Mouse (Mus musculus): ENCODE results near the gene Cldn11. TPM values are rescaled to one million over a fixed set of nuclear protein-coding genes. Genes with fewer than 3 reads are reported as not detected.

Cldn11 gene
- polyA plus RNA-seq, 1 experiment from 2014 or later = 28.3 TPM

- 20% methylated on average over 6 of the region's 6 CpGs for WGBS
- ATAC-seq (replicated peaks; ENCODE audit: insufficient number of reproducible peaks, low FRiP score, low TSS enrichment, low read depth) (no peak), DNase-seq (ENCODE audit: low spot score) (peak; percentile 54)
- Histone ChIP-seq H3K9me3 (replicated peaks; ENCODE audit: control insufficient read depth, low read length) (no peaks in the 10 kb centered on the region), H3K9ac (replicated peaks; ENCODE audit: low read length) (no peak overlapping the region), H3K4me3 (ENCODE audit: low read depth, low read length) (no peak overlapping the region), H3K4me2 (ENCODE audit: low read depth, low read length) (no peak overlapping the region), H3K36me3 (replicated peaks; ENCODE audit: control insufficient read depth, insufficient read depth, low read depth, low read length) (no peaks in the 10 kb centered on the region), H3K27ac (replicated peaks; ENCODE audit: low read depth, low read length) (no peak overlapping the region), H3K27me3 (ENCODE audit: control insufficient read depth, insufficient read depth, low read length) (no peaks in the 10 kb centered on the region), H3K4me1 (ENCODE audit: control insufficient read depth, insufficient read depth, low read length) (no peaks in the 10 kb centered on the region)
Measured at GRCm38 (mm10) chr3:31161336-31161735, 11.6 kb downstream of the Cldn11 start.

- Histone ChIP-seq H3K36me3 (replicated peaks; ENCODE audit: control insufficient read depth, insufficient read depth, low read depth, low read length) (no peaks in the 10 kb centered on the region), H3K9me3 (replicated peaks; ENCODE audit: control insufficient read depth, low read length) (no peaks in the 10 kb centered on the region), H3K4me1 (ENCODE audit: control insufficient read depth, insufficient read depth, low read length) (no peaks in the 10 kb centered on the region), H3K4me3 (ENCODE audit: low read depth, low read length) (no peak overlapping the region), H3K9ac (replicated peaks; ENCODE audit: low read length) (no peak overlapping the region), H3K4me2 (ENCODE audit: low read depth, low read length) (no peak overlapping the region), H3K27me3 (ENCODE audit: control insufficient read depth, insufficient read depth, low read length) (no peaks in the 10 kb centered on the region), H3K27ac (replicated peaks; ENCODE audit: low read depth, low read length) (no peak overlapping the region)
- DNase-seq (ENCODE audit: low spot score) (no peak), ATAC-seq (replicated peaks; ENCODE audit: insufficient number of reproducible peaks, low FRiP score, low TSS enrichment, low read depth) (no peak)
- WGBS = 93% methylated on average over 14 of the region's 14 CpGs
Measured at GRCm38 (mm10) chr3:31162860-31163259, 13.1 kb downstream of the Cldn11 start.

GRCm38 (mm10) chr3:31165803-31166202 lies 16.1 kb downstream of the Cldn11 start:
- ATAC-seq (replicated peaks; ENCODE audit: insufficient number of reproducible peaks, low FRiP score, low TSS enrichment, low read depth) (no peak), DNase-seq (ENCODE audit: low spot score) (no peak)
- no peaks in the 10 kb centered on the region for H3K9me3 ChIP-seq (replicated peaks; ENCODE audit: control insufficient read depth, low read length)
- H3K9ac ChIP-seq (replicated peaks; ENCODE audit: low read length) = no peak overlapping the region
- H3K4me1 ChIP-seq (ENCODE audit: control insufficient read depth, insufficient read depth, low read length) = no peaks in the 10 kb centered on the region
- H3K4me3 ChIP-seq (ENCODE audit: low read depth, low read length) = no peak overlapping the region
- WGBS = 62% methylated on average over 3 of the region's 3 CpGs
- H3K36me3 ChIP-seq (replicated peaks; ENCODE audit: control insufficient read depth, insufficient read depth, low read depth, low read length) = no peaks in the 10 kb centered on the region
- H3K4me2 ChIP-seq (ENCODE audit: low read depth, low read length) = no peak overlapping the region
- no peak overlapping the region for H3K27ac ChIP-seq (replicated peaks; ENCODE audit: low read depth, low read length)
- no peaks in the 10 kb centered on the region for H3K27me3 ChIP-seq (ENCODE audit: control insufficient read depth, insufficient read depth, low read length)

- ATAC-seq (replicated peaks; ENCODE audit: insufficient number of reproducible peaks, low FRiP score, low TSS enrichment, low read depth) (peak; percentile 77), DNase-seq (ENCODE audit: low spot score) (no peak)
- no peak overlapping the region for H3K4me3 ChIP-seq (ENCODE audit: low read depth, low read length)
- no peak overlapping the region for H3K4me2 ChIP-seq (ENCODE audit: low read depth, low read length)
- no peaks in the 10 kb centered on the region for H3K9me3 ChIP-seq (replicated peaks; ENCODE audit: control insufficient read depth, low read length)
- no peaks in the 10 kb centered on the region for H3K36me3 ChIP-seq (replicated peaks; ENCODE audit: control insufficient read depth, insufficient read depth, low read depth, low read length)
- WGBS = 48% methylated on average over 12 of the region's 12 CpGs
- no peak overlapping the region for H3K9ac ChIP-seq (replicated peaks; ENCODE audit: low read length)
- H3K27me3 ChIP-seq (ENCODE audit: control insufficient read depth, insufficient read depth, low read length) = no peaks in the 10 kb centered on the region
- no peaks in the 10 kb centered on the region for H3K4me1 ChIP-seq (ENCODE audit: control insufficient read depth, insufficient read depth, low read length)
- H3K27ac ChIP-seq (replicated peaks; ENCODE audit: low read depth, low read length) = no peak overlapping the region
Measured at GRCm38 (mm10) chr3:31166365-31166871, 16.7 kb downstream of the Cldn11 start.

- 87% methylated on average over 7 of the region's 7 CpGs for WGBS
- no peak for ATAC-seq (replicated peaks; ENCODE audit: insufficient number of reproducible peaks, low FRiP score, low TSS enrichment, low read depth)
Measured at GRCm38 (mm10) chr3:31190342-31190741, 40.6 kb downstream of the Cldn11 start.

GRCm38 (mm10) chr3:31191402-31191801 lies 41.7 kb downstream of the Cldn11 start:
- no peaks in the 10 kb centered on the region for H3K27me3 ChIP-seq (ENCODE audit: control insufficient read depth, insufficient read depth, low read length)
- H3K4me2 ChIP-seq (ENCODE audit: low read depth, low read length) = no peak overlapping the region
- no peak overlapping the region for H3K4me3 ChIP-seq (ENCODE audit: low read depth, low read length)
- H3K36me3 ChIP-seq (replicated peaks; ENCODE audit: control insufficient read depth, insufficient read depth, low read depth, low read length) = no peaks in the 10 kb centered on the region
- DNase-seq (ENCODE audit: low spot score) = peak; percentile 69
- no peak overlapping the region for H3K9ac ChIP-seq (replicated peaks; ENCODE audit: low read length)
- no peak for ATAC-seq (replicated peaks; ENCODE audit: insufficient number of reproducible peaks, low FRiP score, low TSS enrichment, low read depth)
- no peaks in the 10 kb centered on the region for H3K4me1 ChIP-seq (ENCODE audit: control insufficient read depth, insufficient read depth, low read length)
- H3K9me3 ChIP-seq (replicated peaks; ENCODE audit: control insufficient read depth, low read length) = no peaks in the 10 kb centered on the region
- 48% methylated on average over 10 of the region's 10 CpGs for WGBS
- no peak overlapping the region for H3K27ac ChIP-seq (replicated peaks; ENCODE audit: low read depth, low read length)

More at GRCm38 (mm10) chr3:31190342-31190741, 40.6 kb downstream of the Cldn11 start:
- Histone ChIP-seq H3K4me1 (ENCODE audit: control insufficient read depth, insufficient read depth, low read length) (no peaks in the 10 kb centered on the region), H3K9ac (replicated peaks; ENCODE audit: low read length) (no peak overlapping the region), H3K36me3 (replicated peaks; ENCODE audit: control insufficient read depth, insufficient read depth, low read depth, low read length) (no peaks in the 10 kb centered on the region), H3K27ac (replicated peaks; ENCODE audit: low read depth, low read length) (no peak overlapping the region), H3K4me2 (ENCODE audit: low read depth, low read length) (no peak overlapping the region), H3K27me3 (ENCODE audit: control insufficient read depth, insufficient read depth, low read length) (no peaks in the 10 kb centered on the region), H3K4me3 (ENCODE audit: low read depth, low read length) (no peak overlapping the region), H3K9me3 (replicated peaks; ENCODE audit: control insufficient read depth, low read length) (no peaks in the 10 kb centered on the region)
- DNase-seq (ENCODE audit: low spot score) = no peak

GRCm38 (mm10) chr3:31199162-31199877 lies 49.6 kb downstream of the Cldn11 start:
- 79% methylated on average over 17 of the region's 17 CpGs for WGBS
- H3K27me3 ChIP-seq (ENCODE audit: control insufficient read depth, insufficient read depth, low read length) = no peaks in the 10 kb centered on the region
- no peaks in the 10 kb centered on the region for H3K9me3 ChIP-seq (replicated peaks; ENCODE audit: control insufficient read depth, low read length)
- H3K27ac ChIP-seq (replicated peaks; ENCODE audit: low read depth, low read length) = no peak overlapping the region
- ATAC-seq (replicated peaks; ENCODE audit: insufficient number of reproducible peaks, low FRiP score, low TSS enrichment, low read depth) (no peak), DNase-seq (ENCODE audit: low spot score) (no peak)
- no peak overlapping the region for H3K4me3 ChIP-seq (ENCODE audit: low read depth, low read length)
- H3K4me2 ChIP-seq (ENCODE audit: low read depth, low read length) = no peak overlapping the region
- no peaks in the 10 kb centered on the region for H3K4me1 ChIP-seq (ENCODE audit: control insufficient read depth, insufficient read depth, low read length)
- no peaks in the 10 kb centered on the region for H3K36me3 ChIP-seq (replicated peaks; ENCODE audit: control insufficient read depth, insufficient read depth, low read depth, low read length)
- H3K9ac ChIP-seq (replicated peaks; ENCODE audit: low read length) = no peak overlapping the region

- H3K4me3 ChIP-seq (ENCODE audit: low read depth, low read length) = no peak overlapping the region
- no peak overlapping the region for H3K9ac ChIP-seq (replicated peaks; ENCODE audit: low read length)
Measured at GRCm38 (mm10) chr3:31203947-31204346, 54.2 kb downstream of the Cldn11 start.

More at GRCm38 (mm10) chr3:31203947-31204346, 54.2 kb downstream of the Cldn11 start:
- Histone ChIP-seq H3K27me3 (ENCODE audit: control insufficient read depth, insufficient read depth, low read length) (no peaks in the 10 kb centered on the region), H3K4me2 (ENCODE audit: low read depth, low read length) (no peak overlapping the region), H3K36me3 (replicated peaks; ENCODE audit: control insufficient read depth, insufficient read depth, low read depth, low read length) (no peaks in the 10 kb centered on the region), H3K9me3 (replicated peaks; ENCODE audit: control insufficient read depth, low read length) (no peaks in the 10 kb centered on the region), H3K27ac (replicated peaks; ENCODE audit: low read depth, low read length) (no peak overlapping the region), H3K4me1 (ENCODE audit: control insufficient read depth, insufficient read depth, low read length) (no peaks in the 10 kb centered on the region)
- DNase-seq (ENCODE audit: low spot score) (no peak), ATAC-seq (replicated peaks; ENCODE audit: insufficient number of reproducible peaks, low FRiP score, low TSS enrichment, low read depth) (no peak)
- WGBS = 92% methylated on average over 11 of the region's 11 CpGs

All from embryonic facial prominence, embryonic 11.5 days (tissue).